Mouse (Mus musculus) lung, postnatal 0 days (tissue): Measurements from ENCODE around the gene Epp13.

Experiments used
- CTCF ChIP-seq: IDR thresholded peaks from 2 replicates; pipeline ENCODE4 v1.5.1; 2016; ENCODE audit warnings: antibody characterized with exemption, mild to moderate bottlenecking
- EP300 ChIP-seq: IDR thresholded peaks from 2 replicates; pipeline ENCODE4 v1.6.1; 2016; ENCODE audit warnings: antibody characterized with exemption, mild to moderate bottlenecking, control low read depth

- TF ChIP-seq EP300 = no peak
- no peak for TF ChIP-seq CTCF
Observed at GRCm38 (mm10) chr7:6258232-6259220, 6.0 kb downstream of the Epp13 start.
